Mouse (Mus musculus) limb, embryonic 14.5 days (tissue): ENCODE measurements around the gene 9330182L06Rik. TPM values are rescaled to one million over a fixed set of nuclear protein-coding genes. Genes with fewer than 3 reads are reported as not detected.

Source experiments
- ATAC-seq: fragments of 200-750 bp; cut with Nextera tagmentation; 2 replicates; pipeline ENCODE4 v1.8.0; 2017; ENCODE audit warnings: low read depth, moderate number of reproducible peaks, moderate TSS enrichment; ENCODE audit not compliant: low FRiP score
- DNase-seq: peaks from one replicate; pipeline ENCODE4 v3.0.0-alpha.2; 2015; ENCODE audit warnings: low spot score
- H3K27ac ChIP-seq: fragments of 300-500 bp; sonication (generic); replicated peaks from 2 replicates; pipeline ENCODE4 v1.5.1; 2014; ENCODE audit warnings: low read depth, mild to moderate bottlenecking, low read length, moderate library complexity, mixed read lengths
- H3K27me3 ChIP-seq: fragments of 300-500 bp; sonication (generic); 2 replicates; pipeline ENCODE4 v1.6.1; 2014; ENCODE audit warnings: low read length, mixed read lengths; ENCODE audit not compliant: control insufficient read depth, insufficient read depth
- H3K36me3 ChIP-seq: fragments of 300-500 bp; sonication (generic); 2 replicates; pipeline ENCODE4 v1.6.1; 2014; ENCODE audit warnings: mild to moderate bottlenecking, low read length, moderate library complexity, mixed read lengths; ENCODE audit not compliant: control insufficient read depth, insufficient read depth
- H3K4me1 ChIP-seq: fragments of 300-500 bp; sonication (generic); 2 replicates; pipeline ENCODE4 v1.6.1; 2014; ENCODE audit warnings: antibody characterized with exemption, low read length, mixed read lengths; ENCODE audit not compliant: control insufficient read depth, insufficient read depth
- H3K4me2 ChIP-seq: fragments of 300-500 bp; sonication (generic); replicated peaks from 2 replicates; pipeline ENCODE4 v1.6.1; 2014; ENCODE audit warnings: low read depth, mild to moderate bottlenecking, low read length, moderate library complexity; ENCODE audit not compliant: severe bottlenecking
- H3K4me3 ChIP-seq: fragments of 300-500 bp; sonication (generic); replicated peaks from 2 replicates; pipeline ENCODE4 v1.5.1; 2014; ENCODE audit warnings: low read length
- H3K9ac ChIP-seq: fragments of 300-500 bp; sonication (generic); 2 replicates; pipeline ENCODE4 v1.6.1; 2014; ENCODE audit warnings: mild to moderate bottlenecking, low read depth, low read length, moderate library complexity; ENCODE audit not compliant: severe bottlenecking
- H3K9me3 ChIP-seq: fragments of 300-500 bp; sonication (generic); 2 replicates; pipeline ENCODE4 v1.6.1; 2016; ENCODE audit warnings: low read length; ENCODE audit not compliant: control insufficient read depth
- POLR2A ChIP-seq: fragments of 200-500 bp; IDR thresholded peaks from 2 replicates; pipeline ENCODE4 v1.8.0; 2012; ENCODE audit warnings: inconsistent platforms, mild to moderate bottlenecking, moderate library complexity, borderline replicate concordance; ENCODE audit not compliant: insufficient read depth, insufficient read length; ENCODE audit errors: extremely low read depth
- WGBS: fragments of 180-500 bp; shearing (Covaris S2); extraction: QIAGEN DNeasy Blood & Tissue Kit; methylation state at CpG from one replicate; pipeline ENCODE4 v1.1.7; 2014; 5-methylcytosine and 5-hydroxymethylcytosine counted together
- polyA plus RNA-seq, 2 experiments: library from polyadenylated mRNA; depleted of rRNA in 1 of 2; stranded (reverse) in 1 of 2; unstranded in 1 of 2; fragments of >200 nt; fragmentation: Nextera tagmentation in 1 of 2; extraction: Ambion mirVana in 1 of 2; gene quantifications; 2 replicates each; pipeline versions ENCODE4 v1.2.1 to v1.2.3; 2012 to 2014

9330182L06Rik gene
- polyA plus RNA-seq, 2 experiments: 4.2 to 4.6 TPM

DNA sequence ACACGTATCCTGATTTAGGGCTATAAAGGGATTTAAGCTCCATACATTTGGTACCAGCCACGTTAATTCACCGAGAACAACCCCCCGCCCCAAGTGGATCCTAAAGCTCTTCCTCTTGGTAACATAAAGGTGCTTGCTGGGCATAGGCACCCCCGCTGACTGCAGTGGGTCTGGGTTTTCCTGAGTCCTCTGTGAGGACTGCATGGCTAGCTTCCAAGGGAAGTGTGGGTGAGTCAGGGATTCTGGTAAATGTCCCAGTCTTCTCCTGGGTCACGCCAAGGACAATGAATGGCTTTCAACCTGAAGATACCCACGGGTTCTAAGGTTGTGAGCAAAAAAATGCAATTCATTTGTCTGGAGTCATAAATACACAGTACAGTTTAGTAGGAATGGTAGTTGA, 124.0 kb downstream of the 9330182L06Rik start:
- Histone ChIP-seq H3K4me3 (no peak overlapping the region), H3K9me3 (no peaks in the 10 kb centered on the region), H3K36me3 (no peaks in the 10 kb centered on the region), H3K4me2 (no peak overlapping the region), H3K4me1 (no peaks in the 10 kb centered on the region), H3K27me3 (no peaks in the 10 kb centered on the region), H3K27ac (no peak overlapping the region), H3K9ac (no peak overlapping the region)
- ATAC-seq: no peak
- DNase-seq: no peak
- 69% methylated on average over 7 of the region's 7 CpGs for WGBS
- no peak for TF ChIP-seq POLR2A

DNA sequence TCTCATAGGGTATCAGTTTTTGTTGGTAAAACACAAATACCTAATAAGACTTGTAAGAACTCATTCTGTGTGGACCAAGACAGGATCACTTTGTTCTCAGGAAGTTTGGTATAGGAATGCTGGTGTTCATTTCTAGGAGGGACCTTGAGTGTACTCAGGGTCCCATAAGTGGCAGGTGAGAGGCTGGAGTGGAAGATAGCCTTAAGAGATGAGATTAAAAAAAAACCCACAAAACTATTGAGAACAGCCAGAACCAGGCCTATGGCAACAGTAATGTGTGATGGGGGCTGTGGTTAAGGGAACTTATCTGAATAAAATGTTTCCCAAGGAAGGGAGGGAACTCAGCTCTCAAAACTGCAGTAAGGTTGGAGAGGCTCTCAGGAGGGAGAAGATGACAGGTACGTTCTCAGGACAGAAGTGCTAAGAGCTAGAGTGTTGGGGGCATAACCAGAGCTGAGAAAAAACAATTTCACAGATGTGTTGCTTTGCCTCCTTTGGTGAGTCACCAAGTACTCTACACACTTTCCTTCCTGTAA, 126.0 kb downstream of the 9330182L06Rik start:
- no peaks in the 10 kb centered on the region for H3K36me3 ChIP-seq
- H3K27ac ChIP-seq: no peak overlapping the region
- no peaks in the 10 kb centered on the region for H3K27me3 ChIP-seq
- no peak for ATAC-seq
- no peak overlapping the region for H3K4me3 ChIP-seq
- H3K4me2 ChIP-seq: no peak overlapping the region
- H3K4me1 ChIP-seq: no peaks in the 10 kb centered on the region
- TF ChIP-seq POLR2A: no peak
- 50% methylated on average over 1 of the region's 1 CpGs for WGBS
- no peaks in the 10 kb centered on the region for H3K9me3 ChIP-seq
- DNase-seq: no peak
- no peak overlapping the region for H3K9ac ChIP-seq

DNA sequence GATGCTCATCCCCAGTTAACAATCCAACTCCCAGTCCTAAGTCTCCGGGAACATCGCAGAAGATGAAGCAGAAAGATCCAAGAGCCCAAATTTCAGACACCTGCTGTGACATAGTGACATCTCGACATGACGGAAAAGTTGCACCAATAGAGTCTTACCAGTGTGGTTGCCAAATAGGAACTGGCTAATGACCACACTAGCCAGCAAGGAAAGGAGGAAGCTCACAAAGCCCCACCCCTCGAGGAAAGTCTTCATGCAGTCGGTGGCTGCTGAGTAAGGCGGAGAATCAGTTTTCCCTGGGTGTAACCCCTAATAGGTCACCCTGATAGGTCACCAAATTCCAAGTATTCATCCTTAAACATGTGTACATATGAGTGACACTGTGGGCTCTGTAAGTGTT, 151.2 kb downstream of the 9330182L06Rik start:
- ATAC-seq: no peak

DNA sequence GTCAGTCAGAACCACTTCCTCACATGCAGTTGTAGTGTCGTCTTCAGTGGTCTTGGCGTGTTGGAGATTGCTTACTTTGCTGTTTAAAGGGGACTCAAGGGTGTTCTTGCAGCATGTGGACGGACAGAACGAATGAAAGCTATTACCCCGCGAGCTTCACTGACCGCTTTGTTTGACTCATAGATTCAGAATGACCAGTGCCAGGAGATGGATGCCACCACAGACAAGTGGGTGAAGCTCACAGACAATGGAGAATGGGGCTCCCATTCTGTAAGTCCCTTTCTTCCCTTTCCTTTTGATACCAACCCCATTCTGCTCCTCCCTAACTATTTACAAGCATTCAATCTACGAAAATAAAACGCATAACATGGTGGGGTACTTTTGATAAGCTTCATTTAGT, 151.9 kb downstream of the 9330182L06Rik start:
- no peaks in the 10 kb centered on the region for H3K36me3 ChIP-seq
- H3K4me2 ChIP-seq: no peak overlapping the region
- 93% methylated on average over 9 of the region's 9 CpGs for WGBS
- ATAC-seq (no peak), DNase-seq (no peak)
- H3K27ac ChIP-seq: no peak overlapping the region
- no peak overlapping the region for H3K4me3 ChIP-seq
- H3K9me3 ChIP-seq: no peaks in the 10 kb centered on the region
- H3K9ac ChIP-seq: no peak overlapping the region
- no peaks in the 10 kb centered on the region for H3K4me1 ChIP-seq
- no peak for TF ChIP-seq POLR2A
- no peaks in the 10 kb centered on the region for H3K27me3 ChIP-seq

More for the DNA sequence above, 151.2 kb downstream of the 9330182L06Rik start:
- WGBS: 88% methylated on average over 7 of the region's 7 CpGs
- no peak for TF ChIP-seq POLR2A
- Histone ChIP-seq H3K27ac (no peak overlapping the region), H3K9me3 (no peaks in the 10 kb centered on the region), H3K36me3 (no peaks in the 10 kb centered on the region), H3K4me1 (no peaks in the 10 kb centered on the region), H3K4me3 (no peak overlapping the region), H3K27me3 (no peaks in the 10 kb centered on the region), H3K4me2 (no peak overlapping the region), H3K9ac (no peak overlapping the region)
- DNase-seq: no peak

DNA sequence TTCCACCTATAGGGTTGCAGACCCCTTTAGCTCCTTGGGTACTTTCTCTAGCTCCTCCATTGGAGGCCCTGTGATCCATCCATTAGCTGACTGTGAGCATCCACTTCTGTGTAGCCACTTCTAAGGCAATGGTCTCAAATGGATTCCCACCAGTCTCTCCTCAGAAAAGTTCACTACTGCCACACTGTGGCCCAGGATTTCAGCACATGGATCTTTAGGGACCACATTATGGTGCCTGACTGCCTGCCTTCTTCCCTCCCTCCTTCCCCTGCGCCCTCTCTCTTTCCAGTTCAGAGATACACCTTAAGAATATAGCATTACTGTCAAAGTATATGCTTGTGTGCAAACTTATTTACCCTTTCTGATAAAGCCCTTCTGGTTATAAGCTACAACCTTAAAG, 154.0 kb downstream of the 9330182L06Rik start:
- WGBS: 30% methylated on average over 1 of the region's 1 CpGs

DNA sequence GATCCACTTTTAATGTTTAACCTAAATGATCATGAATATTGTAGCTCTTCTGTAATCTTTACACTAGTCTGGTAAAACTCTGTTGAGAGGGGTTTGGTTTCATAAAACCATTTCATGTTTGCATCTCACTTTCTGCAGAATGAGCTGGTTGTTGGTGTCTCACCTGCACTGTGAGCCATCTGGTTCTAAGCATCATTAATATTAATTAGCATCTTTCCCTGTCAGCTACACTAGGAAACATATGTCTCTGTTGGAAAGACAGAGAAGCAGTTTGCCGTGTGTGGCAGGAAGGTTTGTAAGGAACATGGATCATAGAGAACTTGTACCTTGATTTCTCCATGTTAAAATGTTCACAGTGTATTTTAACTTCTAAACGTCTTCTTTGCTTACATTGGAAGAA, 158.5 kb downstream of the 9330182L06Rik start:
- no peaks in the 10 kb centered on the region for H3K9me3 ChIP-seq
- no peak for TF ChIP-seq POLR2A
- 25% methylated on average over 2 of the region's 2 CpGs for WGBS
- H3K4me3 ChIP-seq: no peak overlapping the region
- no peak overlapping the region for H3K9ac ChIP-seq
- H3K27me3 ChIP-seq: no peaks in the 10 kb centered on the region
- H3K4me2 ChIP-seq: no peak overlapping the region
- H3K36me3 ChIP-seq: no peaks in the 10 kb centered on the region
- H3K27ac ChIP-seq: no peak overlapping the region
- DNase-seq: no peak
- no peak for ATAC-seq
- H3K4me1 ChIP-seq: no peaks in the 10 kb centered on the region

More for the DNA sequence above, 154.0 kb downstream of the 9330182L06Rik start:
- no peak for DNase-seq
- Histone ChIP-seq H3K36me3 (no peaks in the 10 kb centered on the region), H3K27ac (no peak overlapping the region), H3K27me3 (no peaks in the 10 kb centered on the region), H3K9me3 (no peaks in the 10 kb centered on the region), H3K4me2 (no peak overlapping the region), H3K4me3 (no peak overlapping the region), H3K4me1 (no peaks in the 10 kb centered on the region), H3K9ac (no peak overlapping the region)
- no peak for ATAC-seq
- TF ChIP-seq POLR2A: no peak
